Mouse (Mus musculus) neural tube, embryonic 12.5 days (tissue): Measurements from ENCODE around the gene Hcfc1. TPM values are rescaled to one million over a fixed set of nuclear protein-coding genes. Genes with fewer than 3 reads are reported as not detected.
A peak's percentile ranks its signal among the peaks of the same experiment; 100 is the strongest.

Experiments
- ATAC-seq: fragments of 200-750 bp; cut with Nextera tagmentation; 2 replicates; pipeline ENCODE4 v1.8.0; 2017; ENCODE audit warnings: low read depth, mild to moderate bottlenecking, moderate TSS enrichment, moderate library complexity; ENCODE audit not compliant: low FRiP score
- H3K27ac ChIP-seq: fragments of 300-500 bp; sonication (generic); 2 replicates; pipeline ENCODE4 v1.5.1; 2016
- H3K27me3 ChIP-seq: fragments of 300-500 bp; sonication (generic); replicated peaks from 2 replicates; pipeline ENCODE4 v1.6.1; 2016; ENCODE audit warnings: mild to moderate bottlenecking
- H3K36me3 ChIP-seq: fragments of 300-500 bp; sonication (generic); 2 replicates; pipeline ENCODE4 v1.6.1; 2016; ENCODE audit warnings: mild to moderate bottlenecking
- H3K4me1 ChIP-seq: fragments of 300-500 bp; sonication (generic); 2 replicates; pipeline ENCODE4 v1.6.1; 2016
- H3K4me2 ChIP-seq: fragments of 300-500 bp; sonication (generic); replicated peaks from 2 replicates; pipeline ENCODE4 v1.6.1; 2016; ENCODE audit warnings: mild to moderate bottlenecking
- H3K4me3 ChIP-seq: fragments of 300-500 bp; sonication (generic); 2 replicates; pipeline ENCODE4 v1.5.1; 2016
- H3K9ac ChIP-seq: fragments of 300-500 bp; sonication (generic); 2 replicates; pipeline ENCODE4 v1.6.1; 2016; ENCODE audit warnings: mild to moderate bottlenecking
- H3K9me3 ChIP-seq: fragments of 300-500 bp; sonication (generic); 2 replicates; pipeline ENCODE4 v1.6.1; 2016; ENCODE audit warnings: mild to moderate bottlenecking
- WGBS: fragments of 180-500 bp; shearing (Covaris S2); methylation state at CpG from one replicate; pipeline ENCODE4 v1.1.7; 2016; 5-methylcytosine and 5-hydroxymethylcytosine counted together
- polyA plus RNA-seq: library from polyadenylated mRNA; unstranded; fragments of >200 nt; fragmentation: Nextera tagmentation; extraction: Ambion mirVana; gene quantifications from 2 replicates; pipeline ENCODE4 v1.2.1, GENCODE M21; 2016

The Hcfc1 gene
- polyA plus RNA-seq, 1 experiment from 2014 or later = 67.8 TPM

GRCm38 (mm10) chrX:73969167-73969566, 3.0 kb upstream of the Hcfc1 start:
- no peak for ATAC-seq
- no peak overlapping the region for H3K4me3 ChIP-seq
- H3K9me3 ChIP-seq = no peaks in the 10 kb centered on the region
- H3K4me1 ChIP-seq = peaks cover 6% of the 10 kb centered on the region
- no peak overlapping the region for H3K4me2 ChIP-seq
- H3K36me3 ChIP-seq = no peaks in the 10 kb centered on the region
- H3K27me3 ChIP-seq = no peaks in the 10 kb centered on the region
- H3K27ac ChIP-seq = no peak overlapping the region
- WGBS = 76% methylated on average over 1 of the region's 1 CpGs
- no peak overlapping the region for H3K9ac ChIP-seq

- H3K36me3 ChIP-seq = peaks cover 4% of the 10 kb centered on the region; the same call in 1 of the 2 replicates
- H3K4me3 ChIP-seq = peak overlapping the region; percentile 73
- peaks cover 20% of the 10 kb centered on the region for H3K4me1 ChIP-seq
- no peaks in the 10 kb centered on the region for H3K27me3 ChIP-seq
- no peaks in the 10 kb centered on the region for H3K9me3 ChIP-seq
- peak overlapping the region; percentile 92 for H3K27ac ChIP-seq
- whole genome bisulfite sequencing = 16% methylated on average over 60 of the region's 60 CpGs
- peak; percentile 86 for ATAC-seq
- peak overlapping the region; percentile 70 for H3K9ac ChIP-seq
- peak overlapping the region; percentile 77 for H3K4me2 ChIP-seq
Observed at GRCm38 (mm10) chrX:73967177-73968075, 1.3 kb upstream of the Hcfc1 start.

GRCm38 (mm10) chrX:73965307-73965706, 850 bp downstream of the Hcfc1 start:
- Histone ChIP-seq H3K9me3 (no peaks in the 10 kb centered on the region), H3K27me3 (no peaks in the 10 kb centered on the region), H3K36me3 (peaks cover 4% of the 10 kb centered on the region; the same call in 1 of the 2 replicates), H3K4me3 (peak overlapping the region; percentile 73), H3K27ac (no peak overlapping the region), H3K4me2 (peak overlapping the region; percentile 77), H3K4me1 (peaks cover 20% of the 10 kb centered on the region), H3K9ac (peak overlapping the region; percentile 70)
- no peak for ATAC-seq
- WGBS = 13% methylated on average over 20 of the region's 20 CpGs

- no peaks in the 10 kb centered on the region for H3K27me3 ChIP-seq
- peak overlapping the region; percentile 70 for H3K9ac ChIP-seq
- ATAC-seq = no peak
- H3K4me3 ChIP-seq = peak overlapping the region; percentile 73
- H3K36me3 ChIP-seq = peaks cover 4% of the 10 kb centered on the region; the same call in 1 of the 2 replicates
- H3K4me2 ChIP-seq = peak overlapping the region; percentile 77
- 40% methylated on average over 3 of the region's 3 CpGs for WGBS
- no peak overlapping the region for H3K27ac ChIP-seq
- H3K4me1 ChIP-seq = peaks cover 20% of the 10 kb centered on the region
- H3K9me3 ChIP-seq = no peaks in the 10 kb centered on the region
Observed at GRCm38 (mm10) chrX:73964363-73964762, 1.8 kb downstream of the Hcfc1 start.

GRCm38 (mm10) chrX:73954988-73955387, 11.2 kb downstream of the Hcfc1 start:
- no peak for ATAC-seq

GRCm38 (mm10) chrX:73952603-73953002, 13.6 kb downstream of the Hcfc1 start:
- H3K27me3 ChIP-seq = no peaks in the 10 kb centered on the region
- no peaks in the 10 kb centered on the region for H3K4me1 ChIP-seq
- WGBS = 87% methylated on average over 5 of the region's 5 CpGs
- no peak overlapping the region for H3K9ac ChIP-seq
- no peak overlapping the region for H3K4me2 ChIP-seq
- H3K4me3 ChIP-seq = no peak overlapping the region
- no peaks in the 10 kb centered on the region for H3K9me3 ChIP-seq
- H3K27ac ChIP-seq = no peak overlapping the region
- peaks cover 87% of the 10 kb centered on the region for H3K36me3 ChIP-seq
- ATAC-seq = no peak

More at GRCm38 (mm10) chrX:73954988-73955387, 11.2 kb downstream of the Hcfc1 start:
- Histone ChIP-seq H3K9ac (no peak overlapping the region), H3K27me3 (no peaks in the 10 kb centered on the region), H3K4me3 (no peak overlapping the region), H3K4me1 (no peaks in the 10 kb centered on the region), H3K27ac (no peak overlapping the region), H3K9me3 (no peaks in the 10 kb centered on the region), H3K4me2 (no peak overlapping the region), H3K36me3 (peaks cover 81% of the 10 kb centered on the region)
- WGBS = 92% methylated on average over 6 of the region's 6 CpGs

- 92% methylated on average over 10 of the region's 10 CpGs for WGBS
- no peaks in the 10 kb centered on the region for H3K9me3 ChIP-seq
- no peaks in the 10 kb centered on the region for H3K27me3 ChIP-seq
- no peak overlapping the region for H3K4me2 ChIP-seq
- ATAC-seq = peak; percentile 46
- no peaks in the 10 kb centered on the region for H3K4me1 ChIP-seq
- H3K36me3 ChIP-seq = peaks cover 90% of the 10 kb centered on the region
- no peak overlapping the region for H3K27ac ChIP-seq
- H3K4me3 ChIP-seq = no peak overlapping the region
- no peak overlapping the region for H3K9ac ChIP-seq
Observed at GRCm38 (mm10) chrX:73949341-73949740, 16.8 kb downstream of the Hcfc1 start.

DNA sequence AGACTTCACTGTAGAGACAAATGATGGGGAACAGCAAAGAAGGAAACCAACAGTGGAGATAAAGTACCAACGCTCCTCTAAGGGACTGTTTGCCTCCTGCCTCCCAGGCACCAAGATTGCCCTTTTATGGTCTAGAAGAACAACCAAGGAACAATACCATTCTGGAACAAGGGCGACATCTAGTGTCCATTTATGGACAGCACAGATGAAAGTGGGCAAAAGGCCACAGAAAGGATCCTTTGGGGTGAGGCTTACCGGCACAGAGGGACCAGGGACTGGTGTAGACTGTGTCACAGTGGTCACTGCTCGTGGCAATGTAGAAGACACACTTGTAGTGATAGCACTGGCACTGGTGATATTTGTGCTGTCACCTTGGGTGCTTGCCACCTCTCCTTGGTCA, 17.5 kb downstream of the Hcfc1 start:
- Histone ChIP-seq H3K27me3 (no peaks in the 10 kb centered on the region), H3K4me1 (no peaks in the 10 kb centered on the region), H3K4me2 (no peak overlapping the region), H3K4me3 (no peak overlapping the region), H3K9me3 (no peaks in the 10 kb centered on the region), H3K27ac (no peak overlapping the region), H3K36me3 (peaks cover 93% of the 10 kb centered on the region), H3K9ac (no peak overlapping the region)
- peak; percentile 45; the same call in 1 of the 2 replicates for ATAC-seq
- WGBS = 23% methylated on average over 4 of the region's 4 CpGs

GRCm38 (mm10) chrX:73946896-73947295, 19.3 kb downstream of the Hcfc1 start:
- ATAC-seq = no peak
- WGBS = 72% methylated on average over 6 of the region's 6 CpGs
- H3K4me3 ChIP-seq = no peak overlapping the region
- H3K27me3 ChIP-seq = no peaks in the 10 kb centered on the region
- no peaks in the 10 kb centered on the region for H3K4me1 ChIP-seq
- H3K9me3 ChIP-seq = no peaks in the 10 kb centered on the region
- no peak overlapping the region for H3K27ac ChIP-seq
- H3K9ac ChIP-seq = no peak overlapping the region
- H3K36me3 ChIP-seq = peaks cover 91% of the 10 kb centered on the region
- H3K4me2 ChIP-seq = no peak overlapping the region

DNA sequence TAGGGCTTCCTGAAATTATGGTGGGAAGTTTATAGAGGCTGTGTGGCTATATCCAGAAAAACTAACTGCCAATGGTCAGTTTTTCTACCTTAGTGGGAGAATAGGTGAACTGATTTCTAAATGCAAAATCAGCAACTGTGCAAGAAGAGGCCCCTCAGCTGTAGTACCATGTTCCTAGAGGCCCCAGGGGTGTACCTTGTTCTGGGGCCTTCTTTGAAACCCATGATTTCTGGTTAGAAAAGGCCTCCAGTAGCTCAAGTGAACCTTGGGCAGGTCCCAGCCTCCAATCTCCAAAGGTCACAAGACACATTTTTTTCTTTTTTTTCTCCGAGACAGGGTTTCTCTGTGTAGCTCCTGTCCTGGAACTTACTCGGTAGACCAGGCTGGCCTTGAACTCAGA, 23.9 kb downstream of the Hcfc1 start:
- WGBS = 87% methylated on average over 2 of the region's 2 CpGs
- no peak overlapping the region for H3K9ac ChIP-seq
- no peak overlapping the region for H3K4me3 ChIP-seq
- no peaks in the 10 kb centered on the region for H3K4me1 ChIP-seq
- H3K4me2 ChIP-seq = no peak overlapping the region
- H3K27ac ChIP-seq = no peak overlapping the region
- no peaks in the 10 kb centered on the region for H3K9me3 ChIP-seq
- no peak for ATAC-seq
- peaks cover 49% of the 10 kb centered on the region for H3K36me3 ChIP-seq
- H3K27me3 ChIP-seq = no peaks in the 10 kb centered on the region

- Histone ChIP-seq H3K9ac (no peak overlapping the region), H3K9me3 (no peaks in the 10 kb centered on the region), H3K4me1 (no peaks in the 10 kb centered on the region), H3K4me3 (no peak overlapping the region), H3K27me3 (no peaks in the 10 kb centered on the region), H3K27ac (no peak overlapping the region), H3K4me2 (no peak overlapping the region), H3K36me3 (peaks cover 45% of the 10 kb centered on the region)
- WGBS = 85% methylated on average over 2 of the region's 2 CpGs
- no peak for ATAC-seq
Observed at GRCm38 (mm10) chrX:73941860-73942259, 24.3 kb downstream of the Hcfc1 start.

GRCm38 (mm10) chrX:73931871-73932270, 34.3 kb downstream of the Hcfc1 start:
- Histone ChIP-seq H3K27ac (no peak overlapping the region), H3K4me3 (no peak overlapping the region), H3K9ac (no peak overlapping the region), H3K4me1 (no peaks in the 10 kb centered on the region), H3K36me3 (no peaks in the 10 kb centered on the region), H3K27me3 (no peaks in the 10 kb centered on the region), H3K9me3 (no peaks in the 10 kb centered on the region), H3K4me2 (no peak overlapping the region)
- WGBS = 77% methylated on average over 2 of the region's 2 CpGs
- ATAC-seq = no peak
